Mouse (Mus musculus): ENCODE measurements around the gene D130052B06Rik. TPM values are rescaled to one million over a fixed set of nuclear protein-coding genes. Genes with fewer than 3 reads are reported as not detected.

Gene D130052B06Rik
- polyA plus RNA-seq, 1 experiment from 2014 or later = not detected

DNA sequence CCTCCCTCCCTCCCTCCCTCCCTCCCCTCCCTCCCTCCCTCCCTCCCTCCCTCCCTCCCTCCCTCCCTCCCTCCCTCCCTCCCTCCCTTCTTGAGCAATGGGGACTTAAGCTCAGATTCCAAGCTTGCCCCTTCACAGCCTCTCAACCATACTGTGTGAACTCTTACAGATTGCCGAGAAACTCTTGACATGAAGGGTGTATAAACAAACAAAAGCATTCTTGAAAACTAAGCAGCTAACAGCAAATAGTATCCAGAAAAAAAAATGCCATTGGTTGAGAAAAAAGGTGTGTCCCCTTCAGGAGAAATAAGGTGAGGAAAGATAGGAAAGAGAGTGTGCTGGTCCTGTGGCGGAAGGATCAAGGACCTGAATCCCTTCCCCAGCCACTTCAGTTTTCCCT lies 4.1 kb downstream of the D130052B06Rik start:
- H3K36me3 ChIP-seq = no peaks in the 10 kb centered on the region
- H3K9ac ChIP-seq = no peak overlapping the region
- no peaks in the 10 kb centered on the region for H3K9me3 ChIP-seq (replicated peaks)
- H3K4me3 ChIP-seq (replicated peaks) = no peak overlapping the region
- no peak for ATAC-seq (ENCODE audit: low read depth)
- H3K27ac ChIP-seq = no peak overlapping the region
- no peak for DNase-seq
- H3K4me1 ChIP-seq (replicated peaks) = no peaks in the 10 kb centered on the region
- WGBS (ENCODE audit: insufficient replicate concordance) = 44% methylated on average over 2 of the region's 2 CpGs
- no peak overlapping the region for H3K4me2 ChIP-seq
- no peaks in the 10 kb centered on the region for H3K27me3 ChIP-seq

- DNase-seq (no peak), ATAC-seq (ENCODE audit: low read depth) (no peak)
- Histone ChIP-seq H3K4me3 (replicated peaks) (no peak overlapping the region), H3K27me3 (no peaks in the 10 kb centered on the region), H3K9ac (no peak overlapping the region), H3K4me1 (replicated peaks) (no peaks in the 10 kb centered on the region), H3K27ac (no peak overlapping the region), H3K4me2 (no peak overlapping the region), H3K9me3 (replicated peaks) (no peaks in the 10 kb centered on the region), H3K36me3 (no peaks in the 10 kb centered on the region)
- 35% methylated on average over 3 of the region's 3 CpGs for WGBS (ENCODE audit: insufficient replicate concordance)
Measured at GRCm38 (mm10) chr11:33607784-33608183, 8.7 kb downstream of the D130052B06Rik start.

GRCm38 (mm10) chr11:33614218-33614617 lies 15.1 kb downstream of the D130052B06Rik start:
- Histone ChIP-seq H3K36me3 (no peaks in the 10 kb centered on the region), H3K27ac (no peak overlapping the region), H3K4me2 (no peak overlapping the region), H3K9ac (no peak overlapping the region), H3K4me1 (replicated peaks) (no peaks in the 10 kb centered on the region), H3K27me3 (no peaks in the 10 kb centered on the region), H3K9me3 (replicated peaks) (no peaks in the 10 kb centered on the region), H3K4me3 (replicated peaks) (no peak overlapping the region)
- ATAC-seq (ENCODE audit: low read depth) = no peak
- 5% methylated on average over 15 of the region's 15 CpGs for WGBS (ENCODE audit: insufficient replicate concordance)
- DNase-seq = peak; percentile 14

DNA sequence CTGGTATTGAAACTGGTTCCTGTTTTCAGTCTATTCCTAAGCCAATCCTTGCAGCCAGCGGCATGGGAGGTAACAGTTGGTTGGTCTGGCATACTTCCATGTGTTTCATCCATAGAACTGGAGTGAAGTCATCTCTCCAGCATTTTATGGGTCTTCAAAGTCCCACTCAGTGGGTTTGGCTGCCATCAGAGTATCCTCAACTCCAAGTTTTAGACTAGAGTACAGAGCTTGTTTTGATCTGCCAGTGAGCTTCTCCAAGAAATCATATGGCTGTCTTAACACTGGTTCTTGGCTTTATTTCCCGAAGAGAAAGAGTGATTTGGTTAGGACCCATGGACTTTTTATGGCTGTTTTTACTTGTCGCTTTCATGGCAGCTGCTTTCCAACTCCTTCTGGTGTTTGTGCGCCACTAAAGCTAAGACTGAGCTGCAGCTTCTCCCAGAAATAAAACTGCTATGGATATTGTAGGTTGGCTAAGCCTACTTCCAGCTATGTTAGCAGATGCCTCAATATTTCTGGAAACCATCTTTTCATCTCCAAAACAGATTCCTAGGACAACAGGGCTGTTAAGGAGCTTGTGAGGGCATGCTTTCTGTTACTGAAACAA lies 28.1 kb downstream of the D130052B06Rik start:
- Histone ChIP-seq H3K27ac (no peak overlapping the region), H3K4me1 (replicated peaks) (no peaks in the 10 kb centered on the region), H3K4me3 (replicated peaks) (no peak overlapping the region), H3K9ac (no peak overlapping the region), H3K27me3 (no peaks in the 10 kb centered on the region), H3K36me3 (no peaks in the 10 kb centered on the region), H3K4me2 (no peak overlapping the region), H3K9me3 (replicated peaks) (no peaks in the 10 kb centered on the region)
- WGBS (ENCODE audit: insufficient replicate concordance) = 60% methylated on average over 4 of the region's 4 CpGs
- no peak for DNase-seq
- ATAC-seq (ENCODE audit: low read depth) = no peak

- H3K4me3 ChIP-seq (replicated peaks) = no peak overlapping the region
- H3K27ac ChIP-seq = no peak overlapping the region
- H3K27me3 ChIP-seq = no peaks in the 10 kb centered on the region
- H3K9me3 ChIP-seq (replicated peaks) = no peaks in the 10 kb centered on the region
- 21% methylated on average over 2 of the region's 2 CpGs for WGBS (ENCODE audit: insufficient replicate concordance)
- H3K4me1 ChIP-seq (replicated peaks) = no peaks in the 10 kb centered on the region
- H3K9ac ChIP-seq = no peak overlapping the region
- no peak overlapping the region for H3K4me2 ChIP-seq
- H3K36me3 ChIP-seq = no peaks in the 10 kb centered on the region
- ATAC-seq (ENCODE audit: low read depth) = no peak
- no peak for DNase-seq
Measured at GRCm38 (mm10) chr11:33637107-33637506, 38.0 kb downstream of the D130052B06Rik start.

GRCm38 (mm10) chr11:33649358-33649757 lies 50.3 kb downstream of the D130052B06Rik start:
- WGBS (ENCODE audit: insufficient replicate concordance) = 60% methylated on average over 2 of the region's 2 CpGs
- H3K9me3 ChIP-seq (replicated peaks) = no peaks in the 10 kb centered on the region

GRCm38 (mm10) chr11:33654485-33654884 lies 55.4 kb downstream of the D130052B06Rik start:
- Histone ChIP-seq H3K27ac (no peak overlapping the region), H3K9ac (no peak overlapping the region), H3K4me2 (no peak overlapping the region), H3K27me3 (no peaks in the 10 kb centered on the region), H3K4me3 (replicated peaks) (no peak overlapping the region), H3K9me3 (replicated peaks) (no peaks in the 10 kb centered on the region), H3K4me1 (replicated peaks) (no peaks in the 10 kb centered on the region), H3K36me3 (no peaks in the 10 kb centered on the region)
- WGBS (ENCODE audit: insufficient replicate concordance) = 57% methylated on average over 2 of the region's 2 CpGs
- no peak for ATAC-seq (ENCODE audit: low read depth)
- DNase-seq = no peak

More at GRCm38 (mm10) chr11:33649358-33649757, 50.3 kb downstream of the D130052B06Rik start:
- Histone ChIP-seq H3K27ac (no peak overlapping the region), H3K4me3 (replicated peaks) (no peak overlapping the region), H3K27me3 (no peaks in the 10 kb centered on the region), H3K36me3 (no peaks in the 10 kb centered on the region), H3K4me2 (no peak overlapping the region), H3K4me1 (replicated peaks) (no peaks in the 10 kb centered on the region), H3K9ac (no peak overlapping the region)
- DNase-seq = no peak
- ATAC-seq (ENCODE audit: low read depth) = no peak

DNA sequence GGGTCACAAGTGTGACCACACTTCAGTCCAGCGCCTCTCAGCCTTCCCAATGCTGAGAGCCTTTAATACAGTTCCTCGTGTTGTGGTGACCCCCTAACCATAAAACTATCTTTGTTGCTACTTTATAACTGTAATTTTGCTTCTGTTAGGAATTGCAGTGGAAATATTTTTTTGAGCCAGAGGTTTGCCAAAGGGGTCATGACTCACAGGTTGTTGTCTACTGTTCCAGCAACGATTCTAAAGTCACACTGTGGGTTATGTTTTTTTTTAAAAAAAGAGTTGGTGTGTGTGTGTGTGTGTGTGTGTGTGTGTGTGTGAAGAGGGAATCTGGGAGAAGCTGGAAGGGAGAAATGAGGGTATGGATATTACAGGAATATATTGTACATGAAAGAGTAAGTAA lies 56.1 kb downstream of the D130052B06Rik start:
- no peak overlapping the region for H3K4me3 ChIP-seq (replicated peaks)
- ATAC-seq (ENCODE audit: low read depth) = no peak
- no peaks in the 10 kb centered on the region for H3K27me3 ChIP-seq
- H3K4me1 ChIP-seq (replicated peaks) = no peaks in the 10 kb centered on the region
- H3K27ac ChIP-seq = no peak overlapping the region
- no peak overlapping the region for H3K4me2 ChIP-seq
- no peaks in the 10 kb centered on the region for H3K9me3 ChIP-seq (replicated peaks)
- DNase-seq = no peak
- H3K9ac ChIP-seq = no peak overlapping the region
- WGBS (ENCODE audit: insufficient replicate concordance) = 48% methylated on average over 3 of the region's 3 CpGs
- H3K36me3 ChIP-seq = no peaks in the 10 kb centered on the region

DNA sequence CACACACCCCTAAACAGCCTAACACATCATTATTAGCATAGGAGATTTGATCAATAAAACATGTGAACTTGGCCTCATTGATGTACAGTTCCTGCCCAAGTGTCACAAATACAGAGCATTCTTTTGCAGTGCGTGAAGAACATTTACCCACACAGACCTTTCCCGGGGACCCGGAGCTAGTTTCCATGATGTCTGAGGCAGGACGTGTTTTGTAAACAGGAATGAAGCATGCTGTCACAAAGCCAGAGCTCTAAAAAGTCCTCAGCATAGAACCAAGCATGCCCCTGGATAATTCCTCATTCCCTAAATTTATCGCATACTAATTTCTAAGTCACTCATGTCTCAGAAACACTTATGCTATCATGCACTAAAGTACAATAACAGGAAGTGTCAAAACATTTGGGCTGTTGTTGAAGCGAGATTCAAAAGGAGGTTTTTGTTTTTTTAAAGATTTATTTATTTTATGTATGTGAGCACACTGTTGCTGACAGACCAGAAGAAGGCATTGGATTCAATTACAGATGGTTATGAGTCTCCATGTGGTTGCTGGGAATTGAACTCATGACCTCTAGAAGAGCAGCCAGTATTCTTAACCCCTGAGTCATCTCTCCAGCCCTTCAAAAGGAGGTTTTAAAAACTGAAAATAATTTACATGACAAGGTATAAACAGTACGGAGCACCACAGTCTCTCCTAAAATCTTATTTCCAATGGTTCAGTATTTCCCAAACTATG lies 56.9 kb downstream of the D130052B06Rik start:
- H3K27me3 ChIP-seq = no peaks in the 10 kb centered on the region
- ATAC-seq (ENCODE audit: low read depth) = no peak

GRCm38 (mm10) chr11:33660016-33660913 lies 61.2 kb downstream of the D130052B06Rik start:
- Histone ChIP-seq H3K27ac (no peak overlapping the region), H3K4me1 (replicated peaks) (no peaks in the 10 kb centered on the region), H3K9me3 (replicated peaks) (no peaks in the 10 kb centered on the region), H3K4me3 (replicated peaks) (no peak overlapping the region), H3K4me2 (no peak overlapping the region), H3K27me3 (no peaks in the 10 kb centered on the region), H3K9ac (no peak overlapping the region), H3K36me3 (no peaks in the 10 kb centered on the region)
- DNase-seq (no peak), ATAC-seq (ENCODE audit: low read depth) (no peak)
- WGBS (ENCODE audit: insufficient replicate concordance) = 47% methylated on average over 13 of the region's 13 CpGs

More for the DNA sequence above, 56.9 kb downstream of the D130052B06Rik start:
- no peak overlapping the region for H3K4me2 ChIP-seq
- WGBS (ENCODE audit: insufficient replicate concordance) = 70% methylated on average over 7 of the region's 7 CpGs
- H3K9ac ChIP-seq = no peak overlapping the region
- H3K4me1 ChIP-seq (replicated peaks) = no peaks in the 10 kb centered on the region
- no peaks in the 10 kb centered on the region for H3K36me3 ChIP-seq
- no peak for DNase-seq
- H3K27ac ChIP-seq = no peak overlapping the region
- H3K4me3 ChIP-seq (replicated peaks) = no peak overlapping the region
- H3K9me3 ChIP-seq (replicated peaks) = no peaks in the 10 kb centered on the region

DNA sequence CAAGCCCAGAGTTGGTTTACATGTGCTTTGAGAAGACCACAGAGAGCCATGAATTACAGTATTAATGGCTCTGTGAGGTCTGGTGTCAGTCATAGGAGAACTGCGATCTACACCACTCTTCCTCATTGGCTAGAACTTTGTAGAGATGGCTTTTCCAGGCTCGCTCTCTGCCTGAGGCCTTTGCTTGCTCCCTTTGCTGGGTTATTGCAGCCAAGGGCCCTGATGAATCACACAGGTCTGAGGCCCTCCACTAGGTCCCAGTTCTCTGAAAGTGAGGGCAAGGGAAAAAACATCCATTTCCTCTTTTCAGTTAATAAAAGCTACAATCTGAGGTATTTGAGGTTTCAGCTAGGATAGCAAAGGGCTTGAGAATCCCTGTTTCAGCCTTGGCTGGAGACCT lies 64.5 kb downstream of the D130052B06Rik start:
- Histone ChIP-seq H3K27me3 (no peaks in the 10 kb centered on the region), H3K36me3 (no peaks in the 10 kb centered on the region), H3K27ac (no peak overlapping the region), H3K9ac (no peak overlapping the region), H3K4me3 (replicated peaks) (no peak overlapping the region), H3K4me1 (replicated peaks) (no peaks in the 10 kb centered on the region), H3K9me3 (replicated peaks) (no peaks in the 10 kb centered on the region), H3K4me2 (no peak overlapping the region)
- 75% methylated on average over 2 of the region's 2 CpGs for WGBS (ENCODE audit: insufficient replicate concordance)
- DNase-seq = no peak
- no peak for ATAC-seq (ENCODE audit: low read depth)

All from liver, embryonic 13.5 days (tissue).